Comparison of ENCODE assay signal across 18 mouse cellular contexts in genomic region chr14:19858279-19858678, GRCm38 (mm10).
"Had no signal": no experiment of that assay in that cellular context is flagged by ENCODE, and none has a peak within 500 bp of the region (broad histone marks: within the 10 kb centered on the region; RNA-seq: fewer than 3 reads in every experiment).

No protein-coding gene starts in this region.

- H3K4me2 ChIP-seq: lung, embryonic 14.5 days; midbrain, embryonic 11.5 days; midbrain, embryonic 13.5 days; midbrain, embryonic 15.5 days; neural tube, embryonic 12.5 days had no signal

- ATAC-seq: midbrain, embryonic 13.5 days; midbrain, embryonic 15.5 days had no signal

- DNase-seq: lung, adult 18-20 months; lung, embryonic 14.5 days; lung, postnatal 10 days; lung, postnatal 4 days; retina, postnatal 1 day; right cerebral cortex, adult 18-20 months; right cerebral cortex, postnatal 25 days; right cerebral cortex, postnatal 4 days; spleen, adult 18-20 months; thymus, adult 18-20 months; thymus, postnatal 14 days; thymus, postnatal 36 days had no signal

- H3K4me1 ChIP-seq: midbrain, embryonic 13.5 days; midbrain, embryonic 15.5 days; neural tube, embryonic 12.5 days had no signal

- H3K9me3 ChIP-seq: midbrain, embryonic 13.5 days; midbrain, embryonic 15.5 days; neural tube, embryonic 12.5 days had no signal

- H3K9ac ChIP-seq: liver, embryonic 14.5 days; lung, embryonic 14.5 days; midbrain, embryonic 13.5 days; midbrain, embryonic 15.5 days; neural tube, embryonic 12.5 days had no signal

- H3K27me3 ChIP-seq: midbrain, embryonic 13.5 days; midbrain, embryonic 15.5 days; neural tube, embryonic 12.5 days had no signal

- H3K4me3 ChIP-seq: midbrain, embryonic 13.5 days; midbrain, embryonic 15.5 days; myocyte; neural tube, embryonic 12.5 days had no signal

- H3K36me3 ChIP-seq: midbrain, embryonic 13.5 days; midbrain, embryonic 15.5 days; neural tube, embryonic 12.5 days had no signal

- H3K27ac ChIP-seq: liver, embryonic 14.5 days; midbrain, embryonic 13.5 days; midbrain, embryonic 15.5 days; neural tube, embryonic 12.5 days had no signal
